Mouse (Mus musculus) erythroblast, embryonic 14.5 days (primary cell): ENCODE data around the gene Exosc5.

Experiments used
- GATA1 ChIP-seq: IDR thresholded peaks from 2 replicates; pipeline ENCODE4 v1.6.1; 2012; ENCODE audit warnings: low read length, inconsistent platforms, mixed read lengths
- TAL1 ChIP-seq: IDR thresholded peaks from 3 replicates; pipeline ENCODE4 v1.6.1; 2012; ENCODE audit warnings: low read length, inconsistent platforms, mixed read lengths

- TF ChIP-seq GATA1 (no peak), TAL1 (no peak)
Observed at GRCm38 (mm10) chr7:25700732-25701131, 41.8 kb downstream of the Exosc5 start.
